Mouse (Mus musculus): ENCODE data around the gene Aaed1.

DNA sequence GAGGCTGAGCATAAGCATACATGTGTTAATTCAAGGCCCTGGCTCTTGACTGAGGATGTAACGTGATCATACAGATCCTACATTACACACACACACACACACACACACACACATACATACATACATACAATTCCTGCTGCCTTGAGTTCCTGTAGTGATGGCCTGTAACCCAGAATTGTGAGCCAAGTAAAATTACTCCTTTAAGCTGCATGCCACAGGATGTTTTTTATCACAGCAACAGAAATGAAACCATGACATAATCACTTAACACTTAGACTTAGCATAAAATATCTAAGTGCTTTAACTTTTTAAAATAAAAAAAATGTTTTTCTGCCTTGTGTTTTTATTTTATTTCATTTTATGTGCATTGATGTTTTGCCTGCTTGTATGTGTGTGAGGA is 13.4 kb downstream of the Aaed1 start:
- TF ChIP-seq GATA1 (IDR thresholded peaks at IDR 0.05; ENCODE audit: low read length) = no peak
- TF ChIP-seq TAL1 (IDR thresholded peaks at IDR 0.05; ENCODE audit: low read length) = no peak
